Mouse (Mus musculus) stomach, postnatal 0 days (tissue): ENCODE results near the gene Zic4.

Experiments used
- CTCF ChIP-seq: IDR thresholded peaks from 2 replicates; pipeline ENCODE4 v1.5.1; 2016; ENCODE audit warnings: antibody characterized with exemption, low read depth, mild to moderate bottlenecking, moderate library complexity
- EP300 ChIP-seq: optimal IDR thresholded peaks from 2 replicates; pipeline ENCODE3; 2016; ENCODE audit warnings: antibody characterized with exemption

DNA sequence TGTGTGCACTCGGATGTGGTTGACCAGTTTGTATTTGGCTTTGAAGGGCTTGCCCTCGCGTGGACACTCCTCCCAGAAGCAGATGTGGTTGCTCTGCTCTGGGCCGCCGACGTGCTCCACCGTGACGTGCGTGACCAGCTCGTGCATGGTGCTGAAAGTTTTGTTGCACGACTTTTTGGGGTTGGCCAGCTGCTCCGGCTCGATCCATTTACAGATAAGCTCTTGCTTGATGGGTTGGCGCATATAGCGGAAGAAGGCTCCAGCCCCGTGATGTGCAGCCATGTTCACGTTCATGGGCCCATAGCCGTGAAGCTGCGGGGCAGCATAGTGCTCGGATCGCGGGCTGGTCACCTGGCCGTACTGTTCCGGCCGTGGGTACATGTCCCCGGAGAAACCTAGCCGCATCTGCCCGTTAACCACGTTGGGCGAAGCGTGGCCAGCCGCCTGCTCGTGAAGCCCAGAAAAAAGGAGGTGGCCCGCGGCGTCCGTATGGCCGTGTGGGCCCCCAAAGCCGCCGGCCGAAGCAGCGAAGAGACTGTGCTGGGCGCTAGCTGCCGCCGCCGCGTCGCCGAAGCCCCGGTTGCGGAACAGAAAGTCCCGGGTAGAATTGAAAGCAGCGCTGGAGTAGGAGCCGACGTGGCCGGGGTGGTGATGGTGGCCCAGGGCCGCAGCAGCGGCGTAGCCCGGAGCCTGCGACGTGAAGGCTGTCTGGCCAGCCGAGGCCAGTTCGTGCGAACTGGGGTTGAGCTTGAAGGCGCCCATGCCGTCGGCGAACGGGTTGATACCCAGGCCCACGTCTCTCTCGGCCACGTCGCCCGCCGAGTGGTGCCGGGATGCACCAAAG lies 2.1 kb downstream of the Zic4 start:
- TF ChIP-seq EP300 (no peak), CTCF (no peak)
